Mouse (Mus musculus): ENCODE measurements at regions not wholly inside any gene's neighbourhood (a gene's known extent, or its start where the extent isn't known, plus 50 kb on each side); places are given as distances from the start of the nearest gene placed in this dataset.

DNA sequence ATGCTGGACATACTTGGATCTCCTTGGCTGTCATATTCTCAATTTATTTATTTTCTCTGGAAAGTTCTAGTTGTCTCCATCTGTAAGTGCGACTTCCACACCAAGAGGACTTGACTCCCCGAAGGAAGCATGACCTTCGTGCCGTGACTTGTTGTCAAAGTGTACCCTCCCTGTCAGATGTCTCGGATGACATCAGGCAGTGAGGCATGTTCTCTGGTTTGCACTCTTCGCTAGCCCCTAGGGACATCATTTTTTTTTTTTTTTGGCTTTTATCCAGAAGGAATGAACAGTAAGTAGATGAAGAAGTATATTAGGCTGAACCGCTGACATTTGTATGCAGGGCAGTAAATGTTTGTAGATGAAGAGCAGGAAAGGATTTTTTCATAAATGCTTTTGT, 145.2 kb upstream of the Mki67 start:
- no peak for TF ChIP-seq POLR2A (IDR thresholded peaks at IDR 0.05; ENCODE audit: low read depth, low read length)
- TF ChIP-seq CTCF (IDR thresholded peaks at IDR 0.05; ENCODE audit: borderline replicate concordance, insufficient read depth, low read length): no peak

Data from embryonic fibroblast, embryonic 13.5 days (primary cell).